Mouse (Mus musculus) liver, postnatal 0 days (tissue): ENCODE data around the gene Uqcc3. TPM values are rescaled to one million over a fixed set of nuclear protein-coding genes. Genes with fewer than 3 reads are reported as not detected.
A peak's percentile ranks its signal among the peaks of the same experiment; 100 is the strongest.

Source experiments
- ATAC-seq: fragments of 200-750 bp; cut with Nextera tagmentation; 2 replicates; pipeline ENCODE4 v1.8.0; 2017; ENCODE audit warnings: mild to moderate bottlenecking, moderate library complexity
- DNase-seq: peaks from one replicate; pipeline ENCODE4 v3.0.0-alpha.2; 2016
- H3K27ac ChIP-seq: fragments of 300-500 bp; sonication (generic); 2 replicates; pipeline ENCODE4 v1.5.1; 2014; ENCODE audit warnings: antibody characterized with exemption, moderate library complexity, mild to moderate bottlenecking, low read depth
- H3K27me3 ChIP-seq: fragments of 300-500 bp; sonication (generic); 2 replicates; pipeline ENCODE4 v1.6.1; 2014; ENCODE audit warnings: low read length, control low read depth, mixed read lengths; ENCODE audit not compliant: insufficient read depth
- H3K36me3 ChIP-seq: fragments of 300-500 bp; sonication (generic); replicated peaks from 2 replicates; pipeline ENCODE4 v1.6.1; 2014; ENCODE audit warnings: mild to moderate bottlenecking, control low read depth, low read length, moderate library complexity, mixed read lengths; ENCODE audit not compliant: insufficient read depth
- H3K4me1 ChIP-seq: fragments of 300-500 bp; sonication (generic); 2 replicates; pipeline ENCODE4 v1.6.1; 2014; ENCODE audit warnings: antibody characterized with exemption, mild to moderate bottlenecking, control low read depth; ENCODE audit not compliant: insufficient read depth
- H3K4me2 ChIP-seq: fragments of 300-500 bp; sonication (generic); 2 replicates; pipeline ENCODE4 v1.6.1; 2014; ENCODE audit warnings: low read depth, mild to moderate bottlenecking, low read length, moderate library complexity, mixed read lengths
- H3K4me3 ChIP-seq: fragments of 300-500 bp; sonication (generic); 2 replicates; pipeline ENCODE4 v1.5.1; 2014; ENCODE audit warnings: low read depth, low read length
- H3K9ac ChIP-seq: fragments of 300-500 bp; sonication (generic); replicated peaks from 2 replicates; pipeline ENCODE4 v1.6.1; 2014; ENCODE audit warnings: mild to moderate bottlenecking, moderate library complexity
- H3K9me3 ChIP-seq: fragments of 300-500 bp; sonication (generic); 2 replicates; pipeline ENCODE4 v1.6.1; 2016; ENCODE audit warnings: mild to moderate bottlenecking, control low read depth, low read length, mixed read lengths
- CTCF ChIP-seq: sonication (generic); IDR thresholded peaks from 2 replicates; pipeline ENCODE4 v1.5.1; 2016; ENCODE audit warnings: antibody characterized with exemption, low read depth
- EP300 ChIP-seq: IDR thresholded peaks from 2 replicates; pipeline ENCODE4 v1.6.1; 2016; ENCODE audit warnings: antibody characterized with exemption, low read depth, mild to moderate bottlenecking
- WGBS: fragments of 180-500 bp; shearing (Covaris S2); extraction: QIAGEN DNeasy Blood & Tissue Kit; methylation state at CpG from one replicate; pipeline ENCODE4 v1.1.7; 2014; ENCODE audit not compliant: insufficient replicate concordance; 5-methylcytosine and 5-hydroxymethylcytosine counted together
- polyA plus RNA-seq: library from polyadenylated mRNA; unstranded; fragments of >200 nt; fragmentation: Nextera tagmentation; extraction: Ambion mirVana; gene quantifications from 2 replicates; pipeline ENCODE4 v1.2.1, GENCODE M21; 2015

The Uqcc3 gene
- polyA plus RNA-seq: 48.6 and 52.6 TPM in 2 replicates

DNA sequence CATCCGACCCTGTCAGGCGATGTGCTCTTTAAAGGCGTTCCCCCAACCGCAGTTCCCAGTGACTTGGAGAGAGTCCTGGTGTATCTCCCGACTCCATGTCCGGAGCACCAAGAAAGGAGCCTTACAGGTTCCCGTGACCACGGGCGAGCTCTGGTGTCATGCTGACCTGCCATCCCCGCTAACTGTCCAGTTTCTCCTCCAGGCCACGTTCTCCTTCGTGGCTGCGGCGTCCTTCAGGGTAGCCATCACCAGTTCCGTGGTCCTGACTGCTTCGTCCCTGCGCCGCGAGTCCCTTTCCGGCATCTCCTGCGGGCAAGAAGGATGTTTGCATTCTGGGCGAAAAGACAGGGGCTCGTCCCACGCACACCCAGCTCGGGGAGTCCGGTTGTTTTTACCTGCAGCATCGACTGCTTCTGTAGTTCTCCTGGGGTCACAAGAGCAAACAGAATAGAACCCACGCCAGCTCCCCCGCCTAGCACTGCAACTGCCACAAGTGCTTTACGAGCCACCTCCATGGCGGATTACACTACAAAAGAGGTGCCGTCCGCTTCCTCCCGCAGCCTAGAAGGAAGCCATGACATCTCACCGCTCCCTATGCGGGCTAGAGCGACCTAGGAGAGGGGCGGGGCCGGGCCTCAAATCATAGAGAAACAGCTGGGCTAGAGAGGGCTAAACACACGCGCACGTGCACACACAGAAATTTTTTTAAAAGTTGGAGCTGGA lies at the start of gene Uqcc3:
Gene Uqcc3, minus strand, starts transcription at position 613 of the 723 bp plus-strand sequence.
- no peaks in the 10 kb centered on the region for H3K9me3 ChIP-seq
- DNase-seq (peak; percentile 89), ATAC-seq (peak; percentile 98)
- peak within 1 kb of the TSS; percentile 98 for H3K4me2 ChIP-seq
- H3K4me1 ChIP-seq: peaks cover 10% of the 10 kb centered on the region
- peak within 1 kb of the TSS; percentile 94 for H3K4me3 ChIP-seq
- peak within 1 kb of the TSS; percentile 89 for H3K27ac ChIP-seq
- H3K27me3 ChIP-seq: no peaks in the 10 kb centered on the region
- peak within 1 kb of the TSS; percentile 88 for H3K9ac ChIP-seq
- TF ChIP-seq EP300 (no peak), CTCF (no peak)
- peaks cover 15% of the 10 kb centered on the region for H3K36me3 ChIP-seq
- under 1% methylated on average over 42 of the region's 42 CpGs for WGBS

DNA sequence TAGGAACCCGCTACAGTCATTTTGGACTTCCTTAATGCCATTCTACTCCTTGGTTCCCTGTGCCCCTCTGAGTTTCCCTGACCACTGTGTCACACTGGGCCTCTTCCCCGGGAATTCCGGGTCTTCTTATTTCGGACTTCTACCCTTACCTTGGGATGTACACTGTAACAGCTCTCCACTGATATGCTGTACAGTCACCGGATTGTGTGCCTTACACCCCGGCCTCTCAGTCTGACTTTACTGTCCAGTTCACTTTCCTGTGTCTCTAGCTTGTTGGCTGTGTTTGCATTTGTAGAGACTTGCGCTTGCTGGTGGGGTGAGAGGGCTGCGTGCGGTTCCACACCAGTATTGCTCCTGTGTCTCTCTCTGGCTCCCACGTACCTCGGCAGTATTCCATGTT lies 49.4 kb upstream of the Uqcc3 start:
- 2% methylated on average over 11 of the region's 11 CpGs for WGBS
- Histone ChIP-seq H3K9ac (peak overlapping the region; percentile 84), H3K4me3 (peak overlapping the region; percentile 72), H3K27ac (peak overlapping the region; percentile 91), H3K27me3 (no peaks in the 10 kb centered on the region), H3K4me1 (peaks cover 28% of the 10 kb centered on the region), H3K9me3 (no peaks in the 10 kb centered on the region), H3K36me3 (peaks cover 44% of the 10 kb centered on the region), H3K4me2 (peak overlapping the region; percentile 93)
- ATAC-seq (peak; percentile 1; the same call in 1 of the 2 replicates), DNase-seq (no peak)
- no peak for TF ChIP-seq CTCF

DNA sequence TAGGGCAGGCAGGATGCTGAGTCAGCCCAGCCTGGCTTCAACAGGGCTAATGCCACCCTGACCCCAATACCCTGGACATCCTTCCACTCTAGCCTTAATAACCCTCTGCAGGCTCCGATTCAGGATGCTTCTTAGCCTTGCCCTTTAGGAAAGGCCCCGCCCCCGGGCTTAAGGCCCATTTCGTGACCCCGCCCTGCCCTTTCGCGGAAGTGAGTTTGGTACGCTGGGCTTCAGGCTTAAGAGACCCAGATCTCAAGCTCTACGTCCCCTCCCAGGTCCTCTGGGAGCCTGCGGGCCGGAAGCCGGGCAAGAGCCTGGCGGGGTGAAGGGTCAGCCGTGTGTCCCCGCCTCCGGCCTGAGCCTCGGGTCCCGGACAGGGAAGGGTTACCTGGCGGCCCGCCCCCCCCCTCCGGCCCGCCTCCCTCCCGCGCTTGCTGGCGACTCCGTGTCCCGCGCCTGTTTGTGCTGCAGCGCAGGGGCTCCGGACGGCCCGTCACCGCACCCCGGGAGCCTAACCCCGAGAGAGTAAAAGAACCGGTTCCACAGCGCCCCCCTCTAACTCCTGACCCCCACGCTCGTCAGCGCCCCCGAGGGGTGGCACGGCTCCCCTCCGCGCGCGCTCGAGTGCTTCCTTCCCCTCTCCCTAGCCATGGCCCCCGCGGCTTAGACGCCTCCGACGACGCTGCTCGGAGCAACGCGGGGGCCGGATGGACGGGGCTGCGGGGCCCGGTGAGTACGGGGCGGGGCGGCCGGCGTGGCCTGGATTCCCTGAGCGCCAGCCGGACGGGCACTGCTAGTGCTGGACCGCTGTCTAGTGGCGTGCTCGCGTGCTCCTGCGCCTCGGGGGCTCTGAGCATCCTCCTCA lies 48.7 kb upstream of the Uqcc3 start, which contains the start of the genes Rom1 and Eml3:
Gene Rom1, minus strand, starts transcription at position 133 of the 865 bp plus-strand sequence.
Gene Eml3, plus strand, starts transcription at position 329 of the 865 bp plus-strand sequence.
- WGBS: under 1% methylated on average over 69 of the region's 74 CpGs
- DNase-seq (peak; percentile 90), ATAC-seq (peak; percentile 79)
- Histone ChIP-seq H3K4me2 (peak within 1 kb of the TSS; percentile 93), H3K4me3 (peak within 1 kb of the TSS; percentile 72), H3K9me3 (no peaks in the 10 kb centered on the region), H3K4me1 (peaks cover 28% of the 10 kb centered on the region), H3K9ac (peak within 1 kb of the TSS; percentile 84), H3K27me3 (no peaks in the 10 kb centered on the region), H3K36me3 (peaks cover 40% of the 10 kb centered on the region), H3K27ac (peak within 1 kb of the TSS; percentile 91)
- TF ChIP-seq EP300 (no peak), CTCF (peak; percentile 70)

DNA sequence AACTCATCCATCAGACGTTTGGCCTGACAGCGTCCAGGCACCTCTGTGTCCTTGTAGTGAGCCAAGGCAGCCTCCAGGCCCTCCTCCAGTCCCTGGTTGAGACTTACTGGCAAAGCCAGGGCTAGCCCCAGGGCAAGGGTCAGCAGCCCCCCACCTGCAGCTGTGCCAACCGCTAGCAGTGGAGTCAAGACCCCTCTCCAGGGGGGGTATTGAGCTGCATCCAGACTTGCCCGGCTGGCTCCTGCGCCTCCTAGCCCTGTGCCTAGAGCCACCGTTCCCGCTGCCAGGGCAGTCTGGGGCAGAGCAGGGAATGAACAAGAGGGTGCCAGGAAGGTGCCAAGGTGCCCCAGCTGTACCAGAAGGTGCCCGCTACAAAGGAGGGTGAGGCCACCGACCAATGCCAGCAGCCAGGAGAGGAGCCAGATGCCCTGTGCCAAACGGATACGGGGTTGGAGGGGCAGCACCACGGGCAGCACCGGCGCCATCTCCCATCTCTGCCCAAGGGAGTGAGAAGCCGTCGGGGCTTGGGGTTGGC lies 48.0 kb upstream of the Uqcc3 start:
- Histone ChIP-seq H3K9me3 (no peaks in the 10 kb centered on the region), H3K36me3 (peaks cover 39% of the 10 kb centered on the region), H3K4me3 (peak overlapping the region; percentile 72), H3K9ac (peak overlapping the region; percentile 84), H3K27ac (peak overlapping the region; percentile 91), H3K4me1 (peaks cover 28% of the 10 kb centered on the region), H3K27me3 (no peaks in the 10 kb centered on the region), H3K4me2 (peak overlapping the region; percentile 93)
- 27% methylated on average over 16 of the region's 16 CpGs for WGBS
- TF ChIP-seq CTCF: no peak
- TF ChIP-seq EP300: no peak
- ATAC-seq: peak; percentile 4; the same call in 1 of the 2 replicates
- DNase-seq: no peak

DNA sequence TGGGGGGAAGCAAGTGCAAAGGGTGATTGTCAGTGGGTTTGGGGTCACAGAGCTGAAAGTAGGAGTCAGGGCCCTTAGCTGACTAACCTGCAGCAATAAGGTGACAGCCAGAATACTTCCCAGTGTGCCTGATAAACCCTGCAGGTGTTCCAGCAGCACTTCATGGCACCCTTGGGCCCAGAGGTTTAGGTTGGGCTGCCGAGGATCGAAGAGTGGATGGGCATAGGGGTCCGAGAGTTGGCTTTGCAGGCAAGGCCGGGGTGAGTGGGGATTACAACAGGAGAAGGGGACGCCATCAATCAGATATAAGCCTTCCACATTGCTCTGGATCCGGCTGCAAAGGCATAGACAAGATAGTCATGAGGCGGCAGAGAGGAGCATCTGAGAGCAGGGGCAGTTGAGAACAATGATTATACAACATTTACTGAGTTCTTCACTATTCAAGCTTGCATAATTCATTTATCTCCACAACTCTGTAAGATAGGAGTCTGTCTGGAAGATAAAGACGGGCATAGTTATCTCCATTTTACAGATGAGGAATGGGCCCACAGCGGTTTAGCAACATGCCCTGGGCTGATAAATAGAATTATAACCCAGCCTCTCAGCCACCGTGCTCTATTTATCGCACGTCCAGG lies 47.3 kb upstream of the Uqcc3 start:
- WGBS: 59% methylated on average over 12 of the region's 12 CpGs
- Histone ChIP-seq H3K36me3 (peaks cover 37% of the 10 kb centered on the region), H3K9me3 (no peaks in the 10 kb centered on the region), H3K27ac (peak overlapping the region; percentile 91), H3K4me2 (peak overlapping the region; percentile 93), H3K9ac (no peak overlapping the region), H3K4me1 (peaks cover 28% of the 10 kb centered on the region), H3K4me3 (no peak overlapping the region), H3K27me3 (no peaks in the 10 kb centered on the region)
- DNase-seq: no peak
- ATAC-seq: no peak
- TF ChIP-seq EP300: peak; percentile 89
- TF ChIP-seq CTCF: no peak
